Mouse (Mus musculus): ENCODE data around the gene Dnah2. TPM values are rescaled to one million over a fixed set of nuclear protein-coding genes. Genes with fewer than 3 reads are reported as not detected.

Gene Dnah2
- polyA plus RNA-seq, 1 experiment from 2014 or later, result 2.7 TPM

- Histone ChIP-seq H3K9ac (replicated peaks) (peak overlapping the region; percentile 61), H3K27me3 (no peaks in the 10 kb centered on the region), H3K4me3 (peak overlapping the region; percentile 75), H3K27ac (replicated peaks) (peak overlapping the region; percentile 96), H3K36me3 (no peaks in the 10 kb centered on the region), H3K4me2 (replicated peaks) (peak overlapping the region; percentile 70), H3K4me1 (peaks cover 42% of the 10 kb centered on the region), H3K9me3 (no peaks in the 10 kb centered on the region)
- WGBS, result under 1% methylated on average over 36 of the region's 36 CpGs
- ATAC-seq (replicated peaks), result peak; percentile 80
Measured at GRCm38 (mm10) chr11:69581147-69581688, 32.3 kb upstream of the Dnah2 start.

GRCm38 (mm10) chr11:69580572-69581146 lies 31.7 kb upstream of the Dnah2 start:
- no peaks in the 10 kb centered on the region for H3K36me3 ChIP-seq
- peak overlapping the region; percentile 75 for H3K4me3 ChIP-seq
- peak overlapping the region; percentile 96 for H3K27ac ChIP-seq (replicated peaks)
- H3K9ac ChIP-seq (replicated peaks), result peak overlapping the region; percentile 61
- no peaks in the 10 kb centered on the region for H3K9me3 ChIP-seq
- H3K27me3 ChIP-seq, result no peaks in the 10 kb centered on the region
- H3K4me1 ChIP-seq, result peaks cover 46% of the 10 kb centered on the region
- H3K4me2 ChIP-seq (replicated peaks), result peak overlapping the region; percentile 70
- WGBS, result under 1% methylated on average over 25 of the region's 25 CpGs
- peak; percentile 21 for ATAC-seq (replicated peaks)

- Histone ChIP-seq H3K27me3 (no peaks in the 10 kb centered on the region), H3K4me2 (replicated peaks) (peak within 1 kb of the TSS; percentile 90), H3K27ac (replicated peaks) (peak within 1 kb of the TSS; percentile 96), H3K36me3 (no peaks in the 10 kb centered on the region), H3K4me1 (peaks cover 52% of the 10 kb centered on the region), H3K9ac (replicated peaks) (peak within 1 kb of the TSS; percentile 88), H3K9me3 (no peaks in the 10 kb centered on the region), H3K4me3 (peak within 1 kb of the TSS; percentile 75)
- under 1% methylated on average over 13 of the region's 13 CpGs for WGBS
- ATAC-seq (replicated peaks), result peak; percentile 40
Measured at GRCm38 (mm10) chr11:69580091-69580514, 31.2 kb upstream of the Dnah2 start, which contains the start of the genes Wrap53 and Trp53. TSS of gene Wrap53 (minus strand) at chr11:69580255. TSS of gene Trp53 (plus strand) at chr11:69580359.

- 1% methylated on average over 39 of the region's 39 CpGs for WGBS
- no peaks in the 10 kb centered on the region for H3K9me3 ChIP-seq
- peaks cover 54% of the 10 kb centered on the region for H3K4me1 ChIP-seq
- H3K9ac ChIP-seq (replicated peaks), result peak overlapping the region; percentile 88
- no peaks in the 10 kb centered on the region for H3K36me3 ChIP-seq
- H3K27me3 ChIP-seq, result no peaks in the 10 kb centered on the region
- peak overlapping the region; percentile 96 for H3K27ac ChIP-seq (replicated peaks)
- peak; percentile 88 for ATAC-seq (replicated peaks)
- peak overlapping the region; percentile 90 for H3K4me2 ChIP-seq (replicated peaks)
- peak overlapping the region; percentile 75 for H3K4me3 ChIP-seq
Measured at GRCm38 (mm10) chr11:69579128-69580017, 30.5 kb upstream of the Dnah2 start.

GRCm38 (mm10) chr11:69578301-69578700 lies 29.4 kb upstream of the Dnah2 start:
- peak overlapping the region; percentile 88 for H3K9ac ChIP-seq (replicated peaks)
- peaks cover 54% of the 10 kb centered on the region for H3K4me1 ChIP-seq
- H3K4me3 ChIP-seq, result peak overlapping the region; percentile 75
- H3K36me3 ChIP-seq, result no peaks in the 10 kb centered on the region
- peak overlapping the region; percentile 90 for H3K4me2 ChIP-seq (replicated peaks)
- no peaks in the 10 kb centered on the region for H3K27me3 ChIP-seq
- ATAC-seq (replicated peaks), result no peak
- H3K9me3 ChIP-seq, result no peaks in the 10 kb centered on the region
- peak overlapping the region; percentile 96; the same call in 1 of the 2 replicates for H3K27ac ChIP-seq (replicated peaks)
- 13% methylated on average over 15 of the region's 15 CpGs for WGBS

- peaks cover 4% of the 10 kb centered on the region for H3K36me3 ChIP-seq
- peaks cover 44% of the 10 kb centered on the region for H3K4me1 ChIP-seq
- H3K4me3 ChIP-seq, result no peak overlapping the region
- 83% methylated on average over 5 of the region's 5 CpGs for WGBS
- ATAC-seq (replicated peaks), result no peak
- H3K9me3 ChIP-seq, result no peaks in the 10 kb centered on the region
- no peak overlapping the region for H3K27ac ChIP-seq (replicated peaks)
- H3K9ac ChIP-seq (replicated peaks), result no peak overlapping the region
- H3K27me3 ChIP-seq, result no peaks in the 10 kb centered on the region
- H3K4me2 ChIP-seq (replicated peaks), result no peak overlapping the region
Measured at GRCm38 (mm10) chr11:69576307-69576706, 27.4 kb upstream of the Dnah2 start.

GRCm38 (mm10) chr11:69575220-69575619 lies 26.3 kb upstream of the Dnah2 start:
- Histone ChIP-seq H3K27me3 (no peaks in the 10 kb centered on the region), H3K4me3 (no peak overlapping the region), H3K9ac (replicated peaks) (no peak overlapping the region), H3K4me2 (replicated peaks) (no peak overlapping the region), H3K36me3 (peaks cover 14% of the 10 kb centered on the region), H3K27ac (replicated peaks) (no peak overlapping the region), H3K9me3 (no peaks in the 10 kb centered on the region), H3K4me1 (peaks cover 44% of the 10 kb centered on the region)
- WGBS, result 68% methylated on average over 3 of the region's 3 CpGs
- no peak for ATAC-seq (replicated peaks)

GRCm38 (mm10) chr11:69565131-69565530 lies 16.2 kb upstream of the Dnah2 start:
- Histone ChIP-seq H3K4me1 (peaks cover 15% of the 10 kb centered on the region), H3K27me3 (no peaks in the 10 kb centered on the region), H3K9ac (replicated peaks) (no peak overlapping the region), H3K36me3 (peaks cover 31% of the 10 kb centered on the region; the same call in 1 of the 2 replicates), H3K4me2 (replicated peaks) (no peak overlapping the region), H3K4me3 (no peak overlapping the region), H3K9me3 (no peaks in the 10 kb centered on the region), H3K27ac (replicated peaks) (no peak overlapping the region)
- no peak for ATAC-seq (replicated peaks)
- 82% methylated on average over 8 of the region's 8 CpGs for whole genome bisulfite sequencing

GRCm38 (mm10) chr11:69564391-69564790 lies 15.5 kb upstream of the Dnah2 start:
- Histone ChIP-seq H3K9me3 (no peaks in the 10 kb centered on the region), H3K4me2 (replicated peaks) (no peak overlapping the region), H3K27ac (replicated peaks) (no peak overlapping the region), H3K36me3 (peaks cover 25% of the 10 kb centered on the region; the same call in 1 of the 2 replicates), H3K4me1 (peaks cover 16% of the 10 kb centered on the region), H3K27me3 (no peaks in the 10 kb centered on the region), H3K4me3 (no peak overlapping the region), H3K9ac (replicated peaks) (no peak overlapping the region)
- ATAC-seq (replicated peaks), result no peak
- WGBS, result 26% methylated on average over 3 of the region's 3 CpGs

- no peaks in the 10 kb centered on the region for H3K9me3 ChIP-seq
- no peak overlapping the region for H3K27ac ChIP-seq (replicated peaks)
- no peak overlapping the region for H3K9ac ChIP-seq (replicated peaks)
- H3K4me1 ChIP-seq, result peaks cover 26% of the 10 kb centered on the region
- WGBS, result 91% methylated on average over 13 of the region's 13 CpGs
- no peaks in the 10 kb centered on the region for H3K27me3 ChIP-seq
- ATAC-seq (replicated peaks), result no peak
- H3K36me3 ChIP-seq, result peaks cover 25% of the 10 kb centered on the region; the same call in 1 of the 2 replicates
- H3K4me2 ChIP-seq (replicated peaks), result no peak overlapping the region
- H3K4me3 ChIP-seq, result no peak overlapping the region
Measured at GRCm38 (mm10) chr11:69563373-69563772, 14.5 kb upstream of the Dnah2 start.

- ATAC-seq (replicated peaks), result peak; percentile 38
- Histone ChIP-seq H3K9me3 (no peaks in the 10 kb centered on the region), H3K27ac (replicated peaks) (peak overlapping the region; percentile 82), H3K36me3 (peaks cover 17% of the 10 kb centered on the region; the same call in 1 of the 2 replicates), H3K4me1 (peaks cover 48% of the 10 kb centered on the region), H3K4me3 (peak overlapping the region; percentile 79), H3K4me2 (replicated peaks) (peak overlapping the region; percentile 92), H3K9ac (replicated peaks) (peak overlapping the region; percentile 95), H3K27me3 (no peaks in the 10 kb centered on the region)
- WGBS, result 25% methylated on average over 16 of the region's 16 CpGs
Measured at GRCm38 (mm10) chr11:69560896-69561854, 12.3 kb upstream of the Dnah2 start.
